Mouse (Mus musculus) hindbrain, postnatal 0 days (tissue): ENCODE measurements around the gene Cycs. TPM values are rescaled to one million over a fixed set of nuclear protein-coding genes. Genes with fewer than 3 reads are reported as not detected.

Experiments
- ATAC-seq: fragments of 200-750 bp; cut with Nextera tagmentation; 2 replicates; pipeline ENCODE4 v1.8.0; 2017; ENCODE audit warnings: mild to moderate bottlenecking, moderate TSS enrichment, moderate library complexity
- DNase-seq: peaks from one replicate; pipeline ENCODE4 v3.0.0-alpha.2; 2015; ENCODE audit warnings: low spot score
- H3K27ac ChIP-seq: fragments of 300-500 bp; sonication (generic); 2 replicates; pipeline ENCODE4 v1.5.1; 2014; ENCODE audit warnings: mild to moderate bottlenecking
- H3K27me3 ChIP-seq: fragments of 300-500 bp; sonication (generic); 2 replicates; pipeline ENCODE4 v1.6.1; 2014; ENCODE audit warnings: low read length, mixed read lengths; ENCODE audit not compliant: insufficient read depth
- H3K36me3 ChIP-seq: fragments of 300-500 bp; sonication (generic); 2 replicates; pipeline ENCODE4 v1.6.1; 2014; ENCODE audit warnings: low read length, mixed read lengths; ENCODE audit not compliant: insufficient read depth
- H3K4me1 ChIP-seq: fragments of 300-500 bp; sonication (generic); 2 replicates; pipeline ENCODE4 v1.6.1; 2014; ENCODE audit warnings: antibody characterized with exemption, low read length, mixed read lengths; ENCODE audit not compliant: insufficient read depth
- H3K4me2 ChIP-seq: fragments of 300-500 bp; sonication (generic); 2 replicates; pipeline ENCODE4 v1.6.1; 2014; ENCODE audit warnings: low read depth, mild to moderate bottlenecking, low read length, moderate library complexity, mixed read lengths
- H3K4me3 ChIP-seq: fragments of 300-500 bp; sonication (generic); 2 replicates; pipeline ENCODE4 v1.5.1; 2014; ENCODE audit warnings: low read length
- H3K9ac ChIP-seq: fragments of 300-500 bp; sonication (generic); replicated peaks from 2 replicates; pipeline ENCODE4 v1.6.1; 2014; ENCODE audit warnings: mild to moderate bottlenecking, low read length, moderate library complexity, mixed read lengths
- H3K9me3 ChIP-seq: fragments of 300-500 bp; sonication (generic); 2 replicates; pipeline ENCODE4 v1.6.1; 2016; ENCODE audit warnings: low read length, mixed read lengths
- CTCF ChIP-seq: IDR thresholded peaks from 2 replicates; pipeline ENCODE4 v1.5.1; 2016; ENCODE audit warnings: antibody characterized with exemption, control low read depth, low read depth
- WGBS: fragments of 180-500 bp; shearing (Covaris S2); extraction: QIAGEN DNeasy Blood & Tissue Kit; methylation state at CpG from one replicate; pipeline ENCODE4 v1.1.7; 2014; 5-methylcytosine and 5-hydroxymethylcytosine counted together
- microRNA-seq, 2 experiments: library from miRNA; unstranded; fragments of <30 nt; microRNA quantifications; one replicate each; pipeline ENCODE4; 2016
- polyA plus RNA-seq: library from polyadenylated mRNA; unstranded; fragments of >200 nt; fragmentation: Nextera tagmentation; extraction: Ambion mirVana; gene quantifications from 2 replicates; pipeline ENCODE4 v1.2.1, GENCODE M21; 2015
- total RNA-seq: library from RNA; depleted of rRNA; stranded (reverse); fragments of >200 nt; gene quantifications from 2 replicates; pipeline ENCODE4 v1.2.3, GENCODE M21; 2014; rRNA removed

Gene Cycs
- total and polyA plus RNA-seq, 2 experiments from 2014 or later = 25.6 to 94.0 TPM

DNA sequence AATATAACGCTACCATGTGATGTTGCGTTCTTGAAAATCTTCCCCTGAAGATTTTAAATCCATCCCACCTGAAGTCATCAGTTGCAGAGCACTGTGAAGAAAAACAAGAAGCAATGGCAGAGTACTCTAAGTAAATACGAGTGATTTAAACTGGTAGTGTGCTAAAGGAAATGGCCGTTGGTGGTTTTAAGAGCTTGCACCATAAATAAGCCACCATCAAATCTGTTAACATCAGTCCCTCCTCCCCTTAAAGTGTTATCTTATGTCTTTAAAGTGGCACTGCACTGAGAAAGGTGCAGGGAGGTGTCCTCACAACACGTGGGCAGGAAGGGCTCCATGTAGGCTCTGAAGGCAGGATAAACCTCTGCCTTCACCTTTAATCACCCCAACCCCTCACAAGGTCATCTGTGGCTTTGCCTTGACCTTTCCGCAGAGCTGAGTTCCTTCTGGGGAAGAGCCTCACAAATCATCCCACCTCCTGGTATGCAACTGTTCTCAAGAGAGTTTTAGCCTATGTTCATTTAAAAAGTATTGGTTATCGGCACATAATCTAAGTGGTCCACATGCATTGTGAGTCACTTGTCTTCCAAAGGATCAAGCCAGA is 44.7 kb downstream of the Cycs start:
- H3K4me1 ChIP-seq = no peaks in the 10 kb centered on the region
- no peak overlapping the region for H3K9ac ChIP-seq

DNA sequence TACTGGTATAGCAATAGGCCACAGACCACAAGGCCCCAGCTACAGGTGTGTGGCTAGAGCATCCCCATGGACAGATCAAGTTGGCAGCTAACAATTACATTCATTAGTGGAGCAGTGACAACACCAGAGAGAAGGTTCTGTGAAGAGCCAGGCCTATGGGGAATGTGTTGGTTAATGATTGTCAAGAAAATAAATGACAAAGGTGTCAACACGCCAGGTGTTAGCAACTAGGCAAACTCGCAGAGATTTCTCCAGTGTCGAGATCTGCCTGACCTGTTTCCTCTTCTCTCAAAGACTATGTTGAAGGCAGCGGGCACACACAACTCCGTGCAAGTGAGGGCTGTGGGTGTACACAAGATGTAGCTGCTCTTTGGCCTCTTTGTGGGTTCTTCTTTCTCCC is 46.2 kb downstream of the Cycs start:
- Histone ChIP-seq H3K4me1 (no peaks in the 10 kb centered on the region), H3K4me2 (no peak overlapping the region), H3K27ac (no peak overlapping the region), H3K27me3 (no peaks in the 10 kb centered on the region), H3K9ac (no peak overlapping the region), H3K4me3 (no peak overlapping the region), H3K36me3 (no peaks in the 10 kb centered on the region), H3K9me3 (no peaks in the 10 kb centered on the region)
- DNase-seq (no peak), ATAC-seq (no peak)
- no peak for TF ChIP-seq CTCF
- WGBS = 88% methylated on average over 5 of the region's 5 CpGs

More for the DNA sequence above, 44.7 kb downstream of the Cycs start:
- Histone ChIP-seq H3K27me3 (no peaks in the 10 kb centered on the region), H3K36me3 (no peaks in the 10 kb centered on the region), H3K27ac (no peak overlapping the region), H3K9me3 (no peaks in the 10 kb centered on the region), H3K4me2 (no peak overlapping the region), H3K4me3 (no peak overlapping the region)
- no peak for TF ChIP-seq CTCF
- DNase-seq (no peak), ATAC-seq (no peak)
- 88% methylated on average over 7 of the region's 7 CpGs for WGBS

DNA sequence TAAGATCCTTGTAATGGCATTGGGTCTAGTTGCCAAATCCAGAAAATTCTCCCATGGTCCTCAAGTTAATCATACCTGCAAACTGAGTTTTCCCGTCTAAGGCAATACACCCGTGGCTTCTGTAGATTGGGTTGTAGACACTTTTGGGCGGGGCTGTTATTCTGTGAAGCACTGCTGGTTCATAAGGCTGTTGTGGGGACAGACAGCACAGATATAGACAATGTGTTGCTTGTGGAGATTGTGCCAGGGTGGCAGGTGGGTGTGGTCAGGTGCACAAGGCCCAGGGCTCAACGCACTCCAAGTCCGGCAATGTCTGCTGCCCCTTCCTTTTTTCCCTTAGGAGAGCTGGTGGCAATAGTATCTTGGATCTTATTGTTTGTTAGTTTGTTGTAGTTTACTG is 48.0 kb downstream of the Cycs start:
- ATAC-seq (no peak), DNase-seq (no peak)
- no peaks in the 10 kb centered on the region for H3K36me3 ChIP-seq
- TF ChIP-seq CTCF = no peak
- no peaks in the 10 kb centered on the region for H3K9me3 ChIP-seq
- no peaks in the 10 kb centered on the region for H3K4me1 ChIP-seq
- no peak overlapping the region for H3K4me2 ChIP-seq
- H3K9ac ChIP-seq = no peak overlapping the region
- no peak overlapping the region for H3K4me3 ChIP-seq
- no peak overlapping the region for H3K27ac ChIP-seq
- no peaks in the 10 kb centered on the region for H3K27me3 ChIP-seq
- 97% methylated on average over 5 of the region's 5 CpGs for WGBS

Small RNA genes lying within 50 kb of the gene (microRNA-seq; reads per million reads assigned to microRNA genes)
- 0 reads per million in 2 experiments for gene Mir6371

Other genes starting within 250 kb of the Cycs start
- 5.6 and 6.5 TPM in 2 replicates for gene Osbpl3, start 110.3 kb downstream of the Cycs start, total RNA-seq
- 3.6 and 3.7 TPM in 2 replicates for gene Osbpl3, start 110.3 kb downstream of the Cycs start, polyA plus RNA-seq
- gene 4921507P07Rik, start 30.1 kb upstream of the Cycs start, total RNA-seq = 2.0 and 3.1 TPM in 2 replicates
- gene 4921507P07Rik, start 30.1 kb upstream of the Cycs start, polyA plus RNA-seq = 2.6 and 3.4 TPM in 2 replicates
- not detected in 2 replicates for gene Npvf, start 87.9 kb upstream of the Cycs start, total RNA-seq
- 0.23 TPM in 1 of 2 replicates, not detected in the other for gene Npvf, start 87.9 kb upstream of the Cycs start, polyA plus RNA-seq